Mouse (Mus musculus) liver, embryonic 15.5 days (tissue): ENCODE results near the gene Cacna1s. TPM values are rescaled to one million over a fixed set of nuclear protein-coding genes. Genes with fewer than 3 reads are reported as not detected.

ENCODE experiments used
- ATAC-seq: fragments of 200-750 bp; cut with Nextera tagmentation; 2 replicates; pipeline ENCODE4 v1.8.0; 2017; ENCODE audit warnings: moderate number of reproducible peaks, mild to moderate bottlenecking, moderate library complexity; ENCODE audit not compliant: insufficient read depth
- H3K27ac ChIP-seq: fragments of 300-500 bp; sonication (generic); replicated peaks from 2 replicates; pipeline ENCODE4 v1.5.1; 2015; ENCODE audit warnings: mild to moderate bottlenecking, inconsistent platforms
- H3K27me3 ChIP-seq: fragments of 300-500 bp; sonication (generic); 2 replicates; pipeline ENCODE4 v1.6.1; 2015; ENCODE audit warnings: mild to moderate bottlenecking, inconsistent platforms
- H3K36me3 ChIP-seq: fragments of 300-500 bp; sonication (generic); replicated peaks from 2 replicates; pipeline ENCODE4 v1.6.1; 2015; ENCODE audit warnings: moderate library complexity, mild to moderate bottlenecking, inconsistent platforms
- H3K4me1 ChIP-seq: fragments of 300-500 bp; sonication (generic); replicated peaks from 2 replicates; pipeline ENCODE4 v1.6.1; 2015; ENCODE audit warnings: inconsistent platforms
- H3K4me2 ChIP-seq: fragments of 300-500 bp; sonication (generic); 2 replicates; pipeline ENCODE4 v1.6.1; 2015; ENCODE audit warnings: moderate library complexity, mild to moderate bottlenecking, inconsistent platforms
- H3K4me3 ChIP-seq: fragments of 300-500 bp; sonication (generic); replicated peaks from 2 replicates; pipeline ENCODE4 v1.5.1; 2015; ENCODE audit warnings: mild to moderate bottlenecking, inconsistent platforms
- H3K9ac ChIP-seq: fragments of 300-500 bp; sonication (generic); 2 replicates; pipeline ENCODE4 v1.6.1; 2015; ENCODE audit warnings: moderate library complexity, mild to moderate bottlenecking, inconsistent platforms
- H3K9me3 ChIP-seq: fragments of 300-500 bp; sonication (generic); replicated peaks from 2 replicates; pipeline ENCODE4 v1.6.1; 2016; ENCODE audit warnings: inconsistent platforms
- WGBS: fragments of 180-500 bp; shearing (Covaris S2); methylation state at CpG from one replicate; pipeline ENCODE4 v1.1.7; 2015; ENCODE audit warnings: mixed read lengths; ENCODE audit not compliant: insufficient replicate concordance; 5-methylcytosine and 5-hydroxymethylcytosine counted together
- polyA plus RNA-seq: library from polyadenylated mRNA; unstranded; fragments of >200 nt; fragmentation: Nextera tagmentation; extraction: Ambion mirVana; gene quantifications from 2 replicates; pipeline ENCODE4 v1.2.1, GENCODE M21; 2015

Gene Cacna1s
- polyA plus RNA-seq, 1 experiment from 2014 or later, result 0.52 TPM

GRCm38 (mm10) chr1:136051465-136051864, 1.1 kb upstream of the Cacna1s start:
- Histone ChIP-seq H3K4me1 (peaks cover 10% of the 10 kb centered on the region), H3K27ac (no peak overlapping the region), H3K9ac (no peak overlapping the region), H3K4me3 (no peak overlapping the region), H3K36me3 (no peaks in the 10 kb centered on the region), H3K9me3 (no peaks in the 10 kb centered on the region), H3K27me3 (peaks cover 78% of the 10 kb centered on the region), H3K4me2 (no peak overlapping the region)
- no peak for ATAC-seq
- under 1% methylated on average over 6 of the region's 6 CpGs for WGBS

- H3K4me2 ChIP-seq, result no peak overlapping the region
- no peaks in the 10 kb centered on the region for H3K9me3 ChIP-seq
- ATAC-seq, result no peak
- H3K36me3 ChIP-seq, result no peaks in the 10 kb centered on the region
- H3K27me3 ChIP-seq, result peaks cover 37% of the 10 kb centered on the region
- H3K4me1 ChIP-seq, result peaks cover 6% of the 10 kb centered on the region
- no peak overlapping the region for H3K4me3 ChIP-seq
- no peak overlapping the region for H3K9ac ChIP-seq
- no peak overlapping the region for H3K27ac ChIP-seq
- WGBS, result 56% methylated on average over 3 of the region's 3 CpGs
These were observed 3.2 kb downstream of the Cacna1s start for GRCm38 (mm10) chr1:136055771-136056170.

- Histone ChIP-seq H3K27ac (no peak overlapping the region), H3K27me3 (peaks cover 9% of the 10 kb centered on the region), H3K36me3 (no peaks in the 10 kb centered on the region), H3K4me2 (no peak overlapping the region), H3K9ac (no peak overlapping the region), H3K4me3 (no peak overlapping the region), H3K9me3 (no peaks in the 10 kb centered on the region), H3K4me1 (no peaks in the 10 kb centered on the region)
- 29% methylated on average over 3 of the region's 3 CpGs for WGBS
- ATAC-seq, result no peak
These were observed 6.0 kb downstream of the Cacna1s start for GRCm38 (mm10) chr1:136058594-136058993.

- 47% methylated on average over 9 of the region's 9 CpGs for WGBS
- no peak overlapping the region for H3K4me2 ChIP-seq
- H3K27me3 ChIP-seq, result peaks cover 3% of the 10 kb centered on the region; the same call in 1 of the 2 replicates
- no peak overlapping the region for H3K4me3 ChIP-seq
- H3K36me3 ChIP-seq, result no peaks in the 10 kb centered on the region
- H3K9me3 ChIP-seq, result no peaks in the 10 kb centered on the region
- no peak for ATAC-seq
- H3K9ac ChIP-seq, result no peak overlapping the region
- H3K4me1 ChIP-seq, result no peaks in the 10 kb centered on the region
- H3K27ac ChIP-seq, result no peak overlapping the region
These were observed 8.7 kb downstream of the Cacna1s start for GRCm38 (mm10) chr1:136061041-136061789.

GRCm38 (mm10) chr1:136061790-136062141, 9.2 kb downstream of the Cacna1s start:
- 84% methylated on average over 7 of the region's 7 CpGs for WGBS

GRCm38 (mm10) chr1:136063991-136064390, 11.4 kb downstream of the Cacna1s start:
- H3K36me3 ChIP-seq, result no peaks in the 10 kb centered on the region
- H3K4me1 ChIP-seq, result no peaks in the 10 kb centered on the region
- ATAC-seq, result no peak
- no peaks in the 10 kb centered on the region for H3K9me3 ChIP-seq
- H3K4me2 ChIP-seq, result no peak overlapping the region
- H3K27ac ChIP-seq, result no peak overlapping the region
- WGBS, result 45% methylated on average over 5 of the region's 5 CpGs
- no peak overlapping the region for H3K4me3 ChIP-seq
- peaks cover 12% of the 10 kb centered on the region for H3K27me3 ChIP-seq
- no peak overlapping the region for H3K9ac ChIP-seq

More at GRCm38 (mm10) chr1:136061790-136062141, 9.2 kb downstream of the Cacna1s start:
- H3K36me3 ChIP-seq, result no peaks in the 10 kb centered on the region
- H3K9ac ChIP-seq, result no peak overlapping the region
- H3K4me1 ChIP-seq, result no peaks in the 10 kb centered on the region
- no peak overlapping the region for H3K4me2 ChIP-seq
- no peak overlapping the region for H3K4me3 ChIP-seq
- H3K27me3 ChIP-seq, result peaks cover 3% of the 10 kb centered on the region; the same call in 1 of the 2 replicates
- no peak for ATAC-seq
- H3K27ac ChIP-seq, result no peak overlapping the region
- no peaks in the 10 kb centered on the region for H3K9me3 ChIP-seq

GRCm38 (mm10) chr1:136066621-136067020, 14.1 kb downstream of the Cacna1s start:
- no peak overlapping the region for H3K27ac ChIP-seq
- 21% methylated on average over 1 of the region's 1 CpGs for WGBS
- H3K4me3 ChIP-seq, result no peak overlapping the region

GRCm38 (mm10) chr1:136067579-136067978, 15.0 kb downstream of the Cacna1s start:
- Histone ChIP-seq H3K4me3 (no peak overlapping the region), H3K27me3 (peaks cover 10% of the 10 kb centered on the region), H3K9ac (no peak overlapping the region), H3K36me3 (no peaks in the 10 kb centered on the region), H3K9me3 (no peaks in the 10 kb centered on the region), H3K4me1 (no peaks in the 10 kb centered on the region), H3K4me2 (no peak overlapping the region), H3K27ac (no peak overlapping the region)
- no peak for ATAC-seq
- 30% methylated on average over 3 of the region's 3 CpGs for WGBS

More at GRCm38 (mm10) chr1:136066621-136067020, 14.1 kb downstream of the Cacna1s start:
- no peaks in the 10 kb centered on the region for H3K9me3 ChIP-seq
- no peak overlapping the region for H3K4me2 ChIP-seq
- peaks cover 10% of the 10 kb centered on the region for H3K27me3 ChIP-seq
- no peak for ATAC-seq
- H3K9ac ChIP-seq, result no peak overlapping the region
- no peaks in the 10 kb centered on the region for H3K4me1 ChIP-seq
- no peaks in the 10 kb centered on the region for H3K36me3 ChIP-seq

GRCm38 (mm10) chr1:136076086-136076485, 23.5 kb downstream of the Cacna1s start:
- Histone ChIP-seq H3K9ac (no peak overlapping the region), H3K9me3 (no peaks in the 10 kb centered on the region), H3K36me3 (no peaks in the 10 kb centered on the region), H3K4me2 (no peak overlapping the region), H3K4me1 (no peaks in the 10 kb centered on the region), H3K27me3 (peaks cover 20% of the 10 kb centered on the region), H3K27ac (no peak overlapping the region), H3K4me3 (no peak overlapping the region)
- 6% methylated on average over 3 of the region's 3 CpGs for WGBS
- ATAC-seq, result no peak

GRCm38 (mm10) chr1:136077656-136078055, 25.1 kb downstream of the Cacna1s start:
- Histone ChIP-seq H3K4me3 (no peak overlapping the region), H3K4me2 (no peak overlapping the region), H3K9me3 (no peaks in the 10 kb centered on the region), H3K9ac (no peak overlapping the region), H3K27me3 (peaks cover 20% of the 10 kb centered on the region), H3K27ac (no peak overlapping the region), H3K36me3 (no peaks in the 10 kb centered on the region), H3K4me1 (no peaks in the 10 kb centered on the region)
- 42% methylated on average over 4 of the region's 4 CpGs for WGBS
- no peak for ATAC-seq

GRCm38 (mm10) chr1:136081161-136081560, 28.6 kb downstream of the Cacna1s start:
- Histone ChIP-seq H3K9me3 (no peaks in the 10 kb centered on the region), H3K4me2 (no peak overlapping the region), H3K9ac (no peak overlapping the region), H3K27me3 (peaks cover 11% of the 10 kb centered on the region), H3K4me1 (no peaks in the 10 kb centered on the region), H3K27ac (no peak overlapping the region), H3K36me3 (no peaks in the 10 kb centered on the region), H3K4me3 (no peak overlapping the region)
- 67% methylated on average over 1 of the region's 1 CpGs for WGBS
- ATAC-seq, result no peak
